Mouse (Mus musculus) kidney, adult 11 months (tissue): ENCODE results near the gene Krt33a.

ENCODE experiments used
- DNase-seq: peaks from one replicate; pipeline ENCODE4 v3.0.0; 2022

The Krt33a gene

GRCm38 (mm10) chr11:100016112-100016511, at the start of gene Krt33a:
Gene Krt33a (minus strand): TSS chr11:100016212.
- no peak for DNase-seq

GRCm38 (mm10) chr11:100058875-100059274, 42.9 kb upstream of the Krt33a start:
- DNase-seq, result no peak

- DNase-seq, result no peak
These were observed 40.0 kb upstream of the Krt33a start for GRCm38 (mm10) chr11:100055686-100056655.

GRCm38 (mm10) chr11:100050451-100050850, 34.4 kb upstream of the Krt33a start, which contains the start of gene Krt31:
Gene Krt31 (minus strand): TSS chr11:100050551.
- no peak for DNase-seq

GRCm38 (mm10) chr11:100047193-100047592, 31.2 kb upstream of the Krt33a start:
- DNase-seq, result no peak

GRCm38 (mm10) chr11:100046303-100046866, 30.4 kb upstream of the Krt33a start:
- DNase-seq, result no peak

- DNase-seq, result no peak
These were observed 25.4 kb upstream of the Krt33a start, which contains the start of gene Krt34 for GRCm38 (mm10) chr11:100041454-100041853. Gene Krt34 (minus strand): TSS chr11:100041554.

- no peak for DNase-seq
These were observed 13.8 kb upstream of the Krt33a start, which contains the start of gene Krt33b for GRCm38 (mm10) chr11:100029768-100030167. Gene Krt33b (minus strand): TSS chr11:100029868.

- no peak for DNase-seq
These were observed 5.4 kb upstream of the Krt33a start for GRCm38 (mm10) chr11:100021438-100021837.

- no peak for DNase-seq
These were observed 3.5 kb upstream of the Krt33a start for GRCm38 (mm10) chr11:100019466-100019865.

- DNase-seq, result no peak
These were observed 2.3 kb downstream of the Krt33a start for GRCm38 (mm10) chr11:100013691-100014171.

GRCm38 (mm10) chr11:100010682-100011081, 5.3 kb downstream of the Krt33a start:
- DNase-seq, result no peak

GRCm38 (mm10) chr11:100008336-100008735, 7.7 kb downstream of the Krt33a start:
- DNase-seq, result no peak

- no peak for DNase-seq
These were observed 9.4 kb downstream of the Krt33a start for GRCm38 (mm10) chr11:100006624-100007023.

GRCm38 (mm10) chr11:100005905-100006304, 10.1 kb downstream of the Krt33a start:
- DNase-seq, result no peak

- DNase-seq, result peak; percentile 12
These were observed 11.2 kb downstream of the Krt33a start for GRCm38 (mm10) chr11:100004846-100005245.

- DNase-seq, result no peak
These were observed 16.9 kb downstream of the Krt33a start for GRCm38 (mm10) chr11:99999091-99999490.

- DNase-seq, result no peak
These were observed 21.7 kb downstream of the Krt33a start for GRCm38 (mm10) chr11:99994384-99994661.

GRCm38 (mm10) chr11:99993620-99994383, 22.2 kb downstream of the Krt33a start, which contains the start of gene Krtap17-1:
Gene Krtap17-1 (minus strand): TSS chr11:99993994.
- DNase-seq, result no peak

- no peak for DNase-seq
These were observed 25.4 kb downstream of the Krt33a start for GRCm38 (mm10) chr11:99990571-99990970.

- DNase-seq, result no peak
These were observed 26.1 kb downstream of the Krt33a start for GRCm38 (mm10) chr11:99989881-99990405.

GRCm38 (mm10) chr11:99988530-99988929, 27.5 kb downstream of the Krt33a start:
- no peak for DNase-seq

- no peak for DNase-seq
These were observed 29.8 kb downstream of the Krt33a start, which contains the start of gene Krtap16-1 for GRCm38 (mm10) chr11:99986180-99986647. Gene Krtap16-1 (minus strand): TSS chr11:99986597.
